Mouse (Mus musculus) embryonic fibroblast, embryonic 13.5 days (primary cell): Measurements from ENCODE around the gene Eml6.

Source experiments
- CTCF ChIP-seq: IDR thresholded peaks from 2 replicates; pipeline ENCODE4 v1.5.1; 2011; ENCODE audit warnings: mild to moderate bottlenecking, control low read depth, low read length, moderate library complexity, borderline replicate concordance; ENCODE audit not compliant: insufficient read depth
- POLR2A ChIP-seq: IDR thresholded peaks from 2 replicates; pipeline ENCODE4 v1.6.1; 2011; ENCODE audit warnings: low read depth, mild to moderate bottlenecking, control low read depth, low read length, moderate library complexity

DNA sequence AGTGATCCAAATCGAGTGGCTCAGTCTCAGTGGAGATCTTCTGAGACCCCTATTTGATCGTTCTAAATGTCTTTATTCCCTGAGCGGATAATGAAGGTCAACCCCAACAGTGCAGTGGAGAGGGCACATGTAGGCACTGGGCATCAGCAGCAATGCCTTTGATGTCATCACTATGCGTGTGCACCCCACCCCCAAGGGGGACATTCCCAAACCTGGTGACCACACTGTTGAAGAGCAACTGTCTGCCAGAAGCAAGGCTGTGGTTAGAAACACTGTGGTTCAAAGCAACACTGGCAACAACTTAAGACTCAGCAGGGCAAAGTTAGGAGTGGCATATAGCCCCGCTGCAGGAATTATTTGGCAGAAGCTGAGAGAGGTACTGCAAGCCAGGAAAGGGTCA lies 218.5 kb downstream of the Eml6 start:
- TF ChIP-seq POLR2A (no peak), CTCF (no peak)
